Comparison of ENCODE assay signal across 15 mouse cellular contexts in genomic region chr13:32865591-32865990, GRCm38 (mm10). TPM values are rescaled to one million over a fixed set of nuclear protein-coding genes. Genes with fewer than 3 reads are reported as not detected.
DNase-seq lines count a peak whose midpoint lies in the region; ATAC-seq and TF ChIP-seq lines count a peak whose summit lies in the region.
"Had no signal": no experiment of that assay in that cellular context is flagged by ENCODE, and none has a peak within 500 bp of the region (broad histone marks: within the 10 kb centered on the region; RNA-seq: fewer than 3 reads in every experiment).

No protein-coding gene starts in this region.

- peak; percentile 28 for TF ChIP-seq RAD21 in CH12.LX (IDR thresholded peaks at IDR 0.05; ENCODE audit: low read depth, low read length)

- H3K36me3 ChIP-seq in heart, postnatal 0 days (replicated peaks; ENCODE audit: control insufficient read depth, insufficient read depth, low read length), result no peaks in the 10 kb centered on the region
- no peaks in the 10 kb centered on the region for H3K36me3 ChIP-seq in liver, embryonic 14.5 days (replicated peaks; ENCODE audit: control insufficient read depth, insufficient read depth, low read depth)
- H3K36me3 ChIP-seq in liver, embryonic 11.5 days (ENCODE audit: control insufficient read depth, insufficient read depth, low read length), result no peaks in the 10 kb centered on the region
- no peaks in the 10 kb centered on the region for H3K36me3 ChIP-seq in CH12.LX (replicated peaks in 1 of 2; ENCODE audit: control insufficient read depth in 1 of 2, insufficient read depth in 1 of 2, low read length in 1 of 2)
- H3K36me3 ChIP-seq: heart, embryonic 10.5 days; neural tube, embryonic 15.5 days had no signal

- H3K79me2 ChIP-seq in CH12.LX (replicated peaks; ENCODE audit: control insufficient read depth, extremely low read depth, insufficient read depth, poor library complexity, severe bottlenecking), result no peaks in the 10 kb centered on the region

- peak; percentile 47 for TF ChIP-seq CTCF in heart, postnatal 0 days (IDR thresholded peaks at IDR 0.05; ENCODE audit: low read depth)
- TF ChIP-seq CTCF in liver, embryonic 14.5 days (IDR thresholded peaks at IDR 0.05; ENCODE audit: low read depth), result peak; percentile 40; the same call in 1 of the 2 replicates
- peak in 1 of 2 experiments; percentile 68; a peak in 2 of 4 replicates for TF ChIP-seq CTCF in CH12.LX (conservative IDR thresholded peaks at IDR 0.05 in 1 of 2, IDR thresholded peaks at IDR 0.05 in 1 of 2; ENCODE audit: low read depth in 2 of 2, low read length in 2 of 2)

- no peaks in the 10 kb centered on the region for H3K9me3 ChIP-seq in heart, postnatal 0 days (replicated peaks; ENCODE audit: control insufficient read depth, low read length)
- no peaks in the 10 kb centered on the region for H3K9me3 ChIP-seq in liver, embryonic 14.5 days (ENCODE audit: control insufficient read depth, low read length)
- no peaks in the 10 kb centered on the region for H3K9me3 ChIP-seq in liver, embryonic 11.5 days (ENCODE audit: control insufficient read depth, low read length)
- no peaks in the 10 kb centered on the region for H3K9me3 ChIP-seq in CH12.LX (replicated peaks; ENCODE audit: low read length)
- H3K9me3 ChIP-seq: heart, embryonic 10.5 days; neural tube, embryonic 15.5 days had no signal

- TF ChIP-seq POLR2A in CH12.LX (IDR thresholded peaks at IDR 0.05; ENCODE audit: low read depth, low read length), result no peak

- in situ Hi-C loops in CH12.LX (cut with MboI; ENCODE audit: low pct_ligation_motif_present, low pct_unique_long_range_greater_than_20kb, low sequenced_read_pairs), result loop anchor here (25.0 kb wide), 1 partner anchor 1047 kb away; the partner anchor contains the start of gene Serpinb6c

- DNase-seq in heart, postnatal 0 days (ENCODE audit: low spot score), result no peak
- DNase-seq in heart, adult 8-10 months (ENCODE audit: low spot score), result no peak
- no peak for DNase-seq in liver, embryonic 14.5 days (ENCODE audit: low read depth in 3 of 3, low spot score in 3 of 3)
- no peak for DNase-seq in liver, embryonic 11.5 days (ENCODE audit: low spot score)
- DNase-seq in CH12.LX (ENCODE audit: extremely low read depth), result no peak
- DNase-seq in urinary bladder, adult 18-20 months (ENCODE audit: low spot score in 2 of 2), result no peak

- H3K27me3 ChIP-seq in heart, postnatal 0 days (ENCODE audit: control insufficient read depth, insufficient read depth, low read length), result no peaks in the 10 kb centered on the region
- no peaks in the 10 kb centered on the region for H3K27me3 ChIP-seq in liver, embryonic 14.5 days (ENCODE audit: control insufficient read depth, insufficient read depth, low read length)
- H3K27me3 ChIP-seq in liver, embryonic 11.5 days (replicated peaks; ENCODE audit: control insufficient read depth, insufficient read depth, low read length), result no peaks in the 10 kb centered on the region
- no peaks in the 10 kb centered on the region for H3K27me3 ChIP-seq in CH12.LX (replicated peaks)
- H3K27me3 ChIP-seq: neural tube, embryonic 15.5 days had no signal

- no peak overlapping the region for H3K4me3 ChIP-seq in heart, postnatal 0 days (ENCODE audit: low read depth, low read length)
- H3K4me3 ChIP-seq in liver, embryonic 14.5 days (ENCODE audit: insufficient read depth in 1 of 2, low read depth in 2 of 2, low read length in 2 of 2), result no peak overlapping the region
- no peak overlapping the region for H3K4me3 ChIP-seq in liver, embryonic 11.5 days (ENCODE audit: low read depth, low read length)
- H3K4me3 ChIP-seq in CH12.LX (replicated peaks in 1 of 3; ENCODE audit: low read depth in 2 of 3, low read length in 2 of 3, poor library complexity in 1 of 3), result no peak overlapping the region
- H3K4me3 ChIP-seq: heart, embryonic 10.5 days; neural tube, embryonic 15.5 days had no signal

- H3K9ac ChIP-seq in heart, postnatal 0 days (replicated peaks; ENCODE audit: low read depth, low read length), result no peak overlapping the region
- H3K9ac ChIP-seq in liver, embryonic 14.5 days (replicated peaks), result no peak overlapping the region
- H3K9ac ChIP-seq in liver, embryonic 11.5 days (ENCODE audit: low read depth, low read length), result no peak overlapping the region
- H3K9ac ChIP-seq in CH12.LX (ENCODE audit: insufficient read depth, low read depth), result no peak overlapping the region
- H3K9ac ChIP-seq: neural tube, embryonic 15.5 days had no signal

- no peak overlapping the region for H3K4me2 ChIP-seq in heart, postnatal 0 days (ENCODE audit: low read depth, low read length)
- H3K4me2 ChIP-seq in liver, embryonic 14.5 days (ENCODE audit: low read depth), result no peak overlapping the region
- no peak overlapping the region for H3K4me2 ChIP-seq in liver, embryonic 11.5 days
- no peak overlapping the region for H3K4me2 ChIP-seq in CH12.LX (ENCODE audit: insufficient read depth, low read depth, poor library complexity, severe bottlenecking)
- H3K4me2 ChIP-seq: neural tube, embryonic 15.5 days had no signal

- 47% methylated on average over 2 of the region's 2 CpGs for WGBS in heart, postnatal 0 days
- WGBS in liver, embryonic 14.5 days (ENCODE audit: insufficient replicate concordance), result 52% methylated on average over 2 of the region's 2 CpGs
- WGBS in liver, embryonic 11.5 days, result 60% methylated on average over 2 of the region's 2 CpGs

- no peak for ATAC-seq in heart, postnatal 0 days (ENCODE audit: insufficient read depth, low read depth)
- ATAC-seq in liver, embryonic 14.5 days (ENCODE audit: insufficient read depth), result no peak
- ATAC-seq in liver, embryonic 11.5 days (replicated peaks; ENCODE audit: low FRiP score), result no peak
- ATAC-seq in common myeloid progenitor, adult 5-6 weeks (replicated peaks; ENCODE audit: low read depth, poor library complexity, severe bottlenecking), result peak; percentile 45; the same call in 1 of the 2 replicates
- ATAC-seq in erythroblast, adult 5-6 weeks (replicated peaks; ENCODE audit: low FRiP score, poor library complexity, severe bottlenecking), result no peak

- no peak overlapping the region for H3K27ac ChIP-seq in heart, postnatal 0 days (ENCODE audit: low read depth)
- H3K27ac ChIP-seq in liver, embryonic 14.5 days, result no peak overlapping the region
- no peak overlapping the region for H3K27ac ChIP-seq in liver, embryonic 11.5 days (ENCODE audit: low read depth, low read length)
- H3K27ac ChIP-seq in CH12.LX (ENCODE audit: insufficient read depth, low read depth), result no peak overlapping the region
- H3K27ac ChIP-seq: heart, embryonic 10.5 days; neural tube, embryonic 15.5 days had no signal

- no peak for TF ChIP-seq EP300 in heart, postnatal 0 days (IDR thresholded peaks at IDR 0.05; ENCODE audit: low read depth)
- no peak for TF ChIP-seq EP300 in liver, embryonic 14.5 days (IDR thresholded peaks at IDR 0.05; ENCODE audit: low read depth)
- no peak for TF ChIP-seq EP300 in CH12.LX (IDR thresholded peaks at IDR 0.05; ENCODE audit: low read length)

- dilution Hi-C loops in CH12.LX (cut with MboI; ENCODE audit: extremely low pct_ligation_motif_present, extremely low pct_unique_long_range_greater_than_20kb, low sequenced_read_pairs), result no loop called here

- no peaks in the 10 kb centered on the region for H3K4me1 ChIP-seq in heart, postnatal 0 days (ENCODE audit: control insufficient read depth, insufficient read depth)
- no peaks in the 10 kb centered on the region for H3K4me1 ChIP-seq in liver, embryonic 14.5 days (replicated peaks; ENCODE audit: control insufficient read depth in 2 of 2, insufficient read depth in 2 of 2, low read length in 1 of 2)
- H3K4me1 ChIP-seq in liver, embryonic 11.5 days (replicated peaks; ENCODE audit: control insufficient read depth, insufficient read depth, low read length), result no peaks in the 10 kb centered on the region
- H3K4me1 ChIP-seq in CH12.LX (ENCODE audit: control insufficient read depth in 1 of 2, insufficient read depth in 2 of 2), result peaks cover 9 to 55% of the 10 kb centered on the region in 2 experiments
- H3K4me1 ChIP-seq: neural tube, embryonic 15.5 days had no signal

TF ChIP-seq in CH12.LX, 34 proteins besides CTCF, POLR2A, EP300 and RAD21:
- TF ChIP-seq CHD2 (IDR thresholded peaks at IDR 0.05; ENCODE audit: low read length) (no peak), SMC3 (IDR thresholded peaks at IDR 0.05; ENCODE audit: low read depth, low read length) (peak; percentile 19)

RNA-seq across cellular contexts. Expression of gene Serpinb1a, which starts 14.6 kb away (rescaled TPM):
- 1.8 and 19.6 TPM in 2 replicates for total RNA-seq in heart, postnatal 0 days (2014; rRNA removed; ENCODE audit: low replicate concordance)
- polyA plus RNA-seq in heart, postnatal 0 days (2015; fragmentation: Nextera tagmentation; extraction: Ambion mirVana), result 13.8 and 16.1 TPM in 2 replicates
- 1 to 10 TPM; 3.6 to 7.7 (median 5.9) TPM for total RNA-seq in heart, adult 8-10 months (2022)
- 3.9 and 8.0 TPM in 2 replicates for polyA plus RNA-seq in liver, embryonic 14.5 days (2012; rRNA removed)
- 21.2 and 32.4 TPM in 2 replicates for polyA plus RNA-seq in liver, embryonic 14.5 days (2014; fragmentation: Nextera tagmentation; extraction: Ambion mirVana)
- 10.1 and 11.0 TPM in 2 replicates for polyA plus RNA-seq in liver, embryonic 11.5 days (2014; fragmentation: Nextera tagmentation; extraction: Ambion mirVana)
- 1.7 and 2.5 TPM in 2 replicates for total RNA-seq in CH12.LX (2012; rRNA removed)
- 9.3 and 11.5 TPM in 2 replicates for total RNA-seq in CH12.LX (2014; rRNA removed)
- 23.0 and 24.9 TPM in 2 replicates for polyA plus RNA-seq in CH12.LX (2012; ENCODE audit: insufficient read length, low read depth)
- total RNA-seq in common myeloid progenitor, adult 5-6 weeks (2017), result 219 and 222 TPM in 2 replicates
- total RNA-seq in erythroblast, adult 5-6 weeks (2015; ENCODE audit: low replicate concordance), result 141 and 144 TPM in 2 replicates
- 133 and 225 TPM in 2 replicates for total RNA-seq in erythroblast, adult 5-6 weeks (2017; ENCODE audit: low replicate concordance)
- polyA plus RNA-seq: hindbrain, embryonic 11.5 days had no signal

RNA-seq across cellular contexts. Expression of gene Serpinb1c, which starts 32.4 kb away (rescaled TPM):
- not detected in 2 replicates for total RNA-seq in heart, postnatal 0 days (2014; rRNA removed; ENCODE audit: low replicate concordance)
- 0.16 and 0.25 TPM in 2 replicates for polyA plus RNA-seq in heart, postnatal 0 days (2015; fragmentation: Nextera tagmentation; extraction: Ambion mirVana)
- 1 to 10 TPM; 2.0 to 3.8 (median 2.4) TPM for total RNA-seq in heart, adult 8-10 months (2022)
- polyA plus RNA-seq in liver, embryonic 14.5 days (2012; rRNA removed), result 0.04 TPM in 1 of 2 replicates, not detected in the other
- polyA plus RNA-seq in liver, embryonic 14.5 days (2014; fragmentation: Nextera tagmentation; extraction: Ambion mirVana), result not detected in 2 replicates
- 0.18 TPM in 1 of 2 replicates, not detected in the other for polyA plus RNA-seq in liver, embryonic 11.5 days (2014; fragmentation: Nextera tagmentation; extraction: Ambion mirVana)
- total RNA-seq in CH12.LX (2012; rRNA removed), result not detected in 2 replicates
- not detected in 2 replicates for total RNA-seq in CH12.LX (2014; rRNA removed)
- polyA plus RNA-seq in CH12.LX (2012; ENCODE audit: insufficient read length, low read depth), result 0.27 TPM in 1 of 2 replicates, not detected in the other
- not detected in 2 replicates for total RNA-seq in common myeloid progenitor, adult 5-6 weeks (2017)
- total RNA-seq in erythroblast, adult 5-6 weeks (2015; ENCODE audit: low replicate concordance), result not detected in 2 replicates
- total RNA-seq in erythroblast, adult 5-6 weeks (2017; ENCODE audit: low replicate concordance), result not detected in 2 replicates
- total RNA-seq: left cerebral cortex, postnatal 14 days had no signal
- polyA plus RNA-seq: heart, embryonic 10.5 days; hindbrain, embryonic 11.5 days; lung, embryonic 16.5 days; midbrain, embryonic 16.5 days; stomach, embryonic 16.5 days had no signal
